Mouse (Mus musculus): ENCODE data around the gene Cyp20a1.

The Cyp20a1 gene

DNA sequence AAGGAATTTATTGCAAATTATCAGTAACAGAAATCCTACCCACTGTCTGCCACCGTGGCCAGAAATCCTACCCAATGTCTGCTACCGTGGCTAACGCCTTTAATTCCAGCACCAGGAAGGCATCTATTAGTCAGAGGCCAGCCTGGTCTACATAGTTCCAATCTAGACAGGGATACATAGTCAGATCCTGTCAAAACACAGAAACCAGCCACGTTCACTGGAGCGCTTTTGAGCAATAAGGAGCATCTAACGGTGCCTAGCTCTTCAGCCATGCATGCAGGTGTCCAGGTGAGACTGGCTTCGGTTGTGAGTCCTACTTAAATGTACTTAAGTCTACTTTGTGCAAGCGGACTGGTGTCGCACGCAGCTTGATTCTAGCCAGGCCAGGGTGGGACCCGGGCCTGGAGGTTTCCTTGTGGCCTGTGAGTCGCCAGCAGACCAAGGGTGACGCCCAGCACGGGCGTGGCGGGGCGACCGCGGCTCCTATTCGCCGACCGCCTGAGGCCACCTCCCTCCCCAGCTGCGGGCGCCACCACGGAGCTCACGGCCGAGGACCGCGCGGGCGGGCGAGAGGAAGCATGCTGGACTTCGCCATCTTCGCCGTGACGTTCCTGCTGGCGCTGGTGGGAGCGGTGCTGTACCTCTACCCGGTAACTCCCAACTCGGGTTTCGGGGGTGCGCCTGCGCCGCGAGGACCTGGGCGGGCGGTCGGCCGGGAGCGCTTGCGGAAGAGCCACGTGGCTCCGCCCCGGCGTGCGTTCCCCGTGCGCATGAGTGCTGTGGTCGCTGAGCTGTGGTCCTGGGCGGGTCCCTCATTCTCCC, at the start of gene Cyp20a1:
Cyp20a1 (plus strand) TSS at position 516 of the 822 bp plus-strand sequence.
- peak; percentile 90 for DNase-seq

- DNase-seq: no peak
Observed at GRCm38 (mm10) chr1:60293921-60294320, 49.2 kb upstream of the Cyp20a1 start.

GRCm38 (mm10) chr1:60343630-60344455, 720 bp downstream of the Cyp20a1 start:
- no peak for DNase-seq

- no peak for DNase-seq
Observed at GRCm38 (mm10) chr1:60344670-60345069, 1.5 kb downstream of the Cyp20a1 start.

GRCm38 (mm10) chr1:60345712-60346111, 2.6 kb downstream of the Cyp20a1 start:
- DNase-seq: no peak

DNA sequence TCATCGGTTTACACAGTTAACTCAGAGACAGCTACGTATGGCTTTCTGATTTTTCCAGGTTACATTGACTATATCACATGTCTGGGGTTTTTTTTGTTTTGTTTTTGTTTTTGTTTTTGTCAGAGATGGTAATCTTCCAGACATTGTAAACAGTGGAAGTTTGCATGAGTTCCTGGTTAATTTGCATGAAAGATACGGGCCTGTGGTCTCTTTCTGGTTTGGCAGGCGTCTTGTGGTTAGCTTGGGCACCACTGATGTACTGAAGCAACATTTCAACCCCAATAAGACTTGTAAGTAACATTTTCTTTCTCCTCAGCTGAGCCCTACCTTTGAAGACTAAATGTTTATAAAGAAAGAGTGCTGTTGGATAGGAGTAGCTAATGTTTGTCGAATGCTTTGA, 9.7 kb downstream of the Cyp20a1 start:
- DNase-seq: no peak

GRCm38 (mm10) chr1:60361626-60362025, 18.5 kb downstream of the Cyp20a1 start:
- no peak for DNase-seq

DNA sequence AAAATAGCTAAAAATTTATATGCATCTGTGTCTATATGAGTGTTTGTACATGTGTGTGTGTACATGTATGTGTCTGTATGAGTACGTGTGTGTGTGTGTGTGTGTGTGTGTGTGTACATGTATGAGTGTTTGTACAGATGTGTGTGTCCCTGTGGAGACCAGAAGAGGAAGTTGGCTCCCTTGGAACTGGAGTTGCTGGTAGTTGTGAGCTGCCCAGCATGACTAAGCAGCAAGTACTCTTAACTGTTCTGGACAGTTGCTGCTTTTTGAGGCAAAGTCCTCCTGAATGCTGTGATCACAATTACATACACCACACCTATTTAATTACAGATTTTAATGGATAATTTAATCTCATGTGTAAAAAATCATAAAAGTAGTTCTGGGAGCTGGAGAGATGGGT, 33.4 kb downstream of the Cyp20a1 start:
- DNase-seq: no peak

GRCm38 (mm10) chr1:60381910-60382309, 38.8 kb downstream of the Cyp20a1 start:
- no peak for DNase-seq

DNA sequence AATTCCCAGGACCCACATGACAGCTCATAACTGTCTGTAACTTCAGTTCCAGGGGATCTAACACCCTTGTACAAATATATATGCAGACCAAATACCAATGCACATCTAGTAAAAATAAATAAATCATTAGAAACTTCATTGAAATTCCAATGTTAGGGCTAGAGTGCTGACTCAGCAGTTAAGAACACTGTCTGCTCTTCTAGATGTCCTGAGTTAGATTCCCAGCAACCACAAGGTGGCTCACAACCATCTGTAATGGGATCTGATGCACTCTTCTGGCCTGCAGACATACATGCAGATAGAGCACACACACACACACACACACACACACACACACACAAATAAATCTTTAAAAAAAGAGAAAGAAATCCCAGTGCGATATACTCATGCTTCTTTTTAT, 61.7 kb downstream of the Cyp20a1 start:
- peak; percentile 20 for DNase-seq

- no peak for DNase-seq
Observed at GRCm38 (mm10) chr1:60408501-60409167, 65.5 kb downstream of the Cyp20a1 start.

- peak; percentile 83 for DNase-seq
Observed at GRCm38 (mm10) chr1:60409168-60409828, 66.2 kb downstream of the Cyp20a1 start, which contains the start of gene Abi2. Abi2 (plus strand) TSS chr1:60409619.

- no peak for DNase-seq
Observed at GRCm38 (mm10) chr1:60409928-60410817, 67.0 kb downstream of the Cyp20a1 start.

DNA sequence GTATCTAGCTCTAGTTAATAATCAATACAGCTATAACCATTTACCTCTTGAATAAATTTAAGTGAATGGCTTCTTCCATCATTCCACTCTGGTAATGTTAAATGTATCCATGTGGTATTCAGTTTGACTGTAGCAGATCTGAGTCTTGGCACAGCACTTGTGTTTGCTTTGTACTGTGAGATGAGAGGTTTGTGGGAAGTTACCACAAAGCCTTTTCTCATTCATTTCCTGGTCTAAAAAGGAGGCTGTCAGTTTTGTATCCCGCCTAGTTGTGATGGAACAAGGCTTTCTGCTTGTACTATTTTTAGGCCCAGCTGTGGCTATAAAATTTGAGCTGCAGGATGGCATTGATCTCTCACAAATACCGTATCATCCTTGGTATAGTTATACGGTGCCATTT, 73.6 kb downstream of the Cyp20a1 start:
- DNase-seq: peak; percentile 21

DNA sequence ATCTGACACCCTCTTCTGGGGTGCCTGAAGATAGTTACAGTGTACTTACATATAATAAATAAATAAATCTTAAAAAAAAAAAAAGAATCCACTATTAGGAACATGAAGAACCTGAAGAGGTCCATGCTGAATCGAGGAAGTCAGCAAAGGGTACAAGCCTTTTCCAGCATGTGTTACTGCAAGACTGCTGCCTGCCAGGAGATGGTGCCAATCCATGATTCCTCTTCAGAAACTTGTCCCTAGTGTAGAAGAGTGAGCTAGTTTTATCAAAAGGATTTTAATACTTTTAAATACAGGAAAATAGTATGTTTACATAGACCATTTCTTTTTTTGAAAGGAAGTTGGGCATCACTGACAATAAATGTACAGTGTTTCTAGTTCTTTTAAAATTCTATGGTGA, 80.8 kb downstream of the Cyp20a1 start:
- no peak for DNase-seq

DNA sequence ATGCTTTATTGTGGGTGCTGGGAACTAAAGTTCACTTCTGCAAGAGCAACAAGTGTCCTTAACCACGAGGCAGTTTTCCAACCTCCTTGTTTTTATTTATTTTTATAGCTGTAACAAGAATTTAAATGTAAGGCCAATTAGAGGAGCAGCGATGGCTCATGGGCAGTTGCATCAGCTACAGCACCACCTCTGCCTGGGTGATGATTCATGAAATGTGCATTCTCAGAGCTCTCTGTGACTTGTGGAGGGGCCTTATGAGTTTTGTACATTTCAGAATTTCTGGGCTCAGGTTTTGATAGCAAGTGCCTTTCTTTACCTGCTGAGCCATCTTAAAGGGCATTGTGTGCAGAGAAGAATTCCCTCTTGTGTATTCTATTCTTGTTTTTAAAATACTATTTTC, 85.2 kb downstream of the Cyp20a1 start:
- DNase-seq: no peak

DNA sequence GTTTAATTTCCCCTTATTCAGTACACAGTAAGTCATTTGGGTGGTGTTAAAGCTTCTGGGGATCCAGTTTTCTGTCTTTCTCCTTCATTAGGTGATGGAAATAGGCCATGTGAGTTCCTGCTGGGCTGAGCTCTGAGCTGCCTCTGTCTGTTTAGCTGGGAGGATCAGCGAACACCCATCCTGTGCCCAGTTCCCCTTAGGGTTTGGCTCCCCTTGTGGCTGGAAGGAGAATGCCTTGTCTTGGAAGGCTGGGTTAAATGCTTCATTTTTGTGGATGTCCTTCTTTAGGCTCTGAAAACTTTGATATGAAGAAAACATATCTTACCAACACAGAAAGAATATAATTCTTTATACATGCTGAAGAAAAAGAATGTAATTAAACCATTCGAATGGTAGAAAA, 85.8 kb downstream of the Cyp20a1 start:
- DNase-seq: peak; percentile 57

DNA sequence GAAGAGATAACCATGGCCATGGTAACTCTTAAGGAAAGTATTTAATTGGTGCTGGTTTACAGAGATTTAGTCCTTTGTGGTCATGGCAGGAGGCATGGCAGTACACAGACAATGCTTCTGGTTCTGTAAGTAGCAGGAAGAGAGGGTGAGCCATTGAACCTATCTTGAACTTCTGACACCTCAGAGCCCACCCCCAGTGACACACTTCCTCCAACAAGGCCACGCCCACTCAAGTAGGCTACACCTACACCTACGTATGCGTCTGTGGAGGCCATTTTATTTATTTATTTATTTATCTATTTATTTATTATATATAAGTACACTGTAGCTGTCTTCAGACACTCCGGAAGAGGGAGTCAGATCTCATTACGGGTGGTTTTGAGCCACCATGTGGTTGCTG, 88.4 kb downstream of the Cyp20a1 start:
- no peak for DNase-seq

- no peak for DNase-seq
Observed at GRCm38 (mm10) chr1:60432497-60432896, 89.4 kb downstream of the Cyp20a1 start.
